Mouse (Mus musculus) G1E (cell line): Measurements from ENCODE around the gene Vmn2r98. TPM values are rescaled to one million over a fixed set of nuclear protein-coding genes. Genes with fewer than 3 reads are reported as not detected.
"Not testable (repeated sequence)": the region's sequence is repeated elsewhere in the genome, so short reads cannot be mapped to it uniquely, and the experiment has no call there.

ENCODE experiments used
- ATAC-seq: 2 replicates; pipeline ENCODE4 v1.8.0; 2016; ENCODE audit warnings: mild to moderate bottlenecking; ENCODE audit not compliant: insufficient number of reproducible peaks, poor library complexity, low FRiP score, severe bottlenecking; ENCODE audit errors: extremely low read depth
- DNase-seq: peaks from one replicate; pipeline ENCODE4 v3.0.0; 2012; ENCODE audit warnings: low spot score
- H3K27me3 ChIP-seq: 2 replicates; pipeline ENCODE4 v1.6.1; 2012; ENCODE audit warnings: mild to moderate bottlenecking, low read length, inconsistent platforms; ENCODE audit not compliant: insufficient read depth
- H3K36me3 ChIP-seq: replicated peaks from 2 replicates; pipeline ENCODE3; 2012; ENCODE audit warnings: mild to moderate bottlenecking, inconsistent platforms
- H3K4me1 ChIP-seq: 2 replicates; pipeline ENCODE4 v1.6.1; 2012; ENCODE audit warnings: low read depth, low read length, inconsistent platforms, mixed read lengths; ENCODE audit not compliant: insufficient read depth
- H3K4me3 ChIP-seq: 2 replicates; pipeline ENCODE4 v1.5.1; 2012; ENCODE audit warnings: low read depth, mild to moderate bottlenecking, inconsistent platforms, low read length, moderate library complexity, mixed read lengths
- H3K9me3 ChIP-seq: replicated peaks from 2 replicates; pipeline ENCODE4 v1.6.1; 2012; ENCODE audit warnings: inconsistent platforms
- CTCF ChIP-seq: IDR thresholded peaks from 2 replicates; pipeline ENCODE4 v1.5.1; 2012; ENCODE audit warnings: low read depth, low read length, inconsistent platforms, mixed read lengths
- GATA1 ChIP-seq: IDR thresholded peaks from 2 replicates; pipeline ENCODE4 v1.6.1; 2012; ENCODE audit warnings: borderline replicate concordance, low read length, inconsistent platforms, mixed read lengths
- GATA2 ChIP-seq: IDR thresholded peaks from 2 replicates; pipeline ENCODE4 v1.6.1; 2012; ENCODE audit warnings: low read depth, low read length, inconsistent platforms, borderline replicate concordance
- POLR2AphosphoS5 ChIP-seq: IDR thresholded peaks from 2 replicates; pipeline ENCODE4 v1.6.1; 2012; ENCODE audit warnings: low read depth, low read length, inconsistent platforms; ENCODE audit not compliant: insufficient replicate concordance
- TAL1 ChIP-seq: conservative IDR thresholded peaks from 2 replicates; pipeline ENCODE4 v1.6.1; 2012; ENCODE audit warnings: low read depth, low read length, inconsistent platforms, mixed read lengths
- polyA plus RNA-seq: library from polyadenylated mRNA; stranded (reverse); fragments of >175 nt; gene quantifications from 2 replicates; pipeline ENCODE4 v1.2.3, GENCODE M21; 2012
- total RNA-seq, 2 experiments: library from RNA; stranded (forward) in 1 of 2; stranded (reverse) in 1 of 2; fragments of 200-1000 nt in 1 of 2; fragments of >200 nt in 1 of 2; fragmentation: Nextera tagmentation in 1 of 2; gene quantifications; 2 replicates each; pipeline ENCODE4 v1.2.3; 2014 to 2017

Vmn2r98 gene
- total RNA-seq (2014; fragmentation: Nextera tagmentation), result not detected in 2 replicates
- total RNA-seq (2017), result 0.06 and 0.11 TPM in 2 replicates
- not detected in 2 replicates for polyA plus RNA-seq

DNA sequence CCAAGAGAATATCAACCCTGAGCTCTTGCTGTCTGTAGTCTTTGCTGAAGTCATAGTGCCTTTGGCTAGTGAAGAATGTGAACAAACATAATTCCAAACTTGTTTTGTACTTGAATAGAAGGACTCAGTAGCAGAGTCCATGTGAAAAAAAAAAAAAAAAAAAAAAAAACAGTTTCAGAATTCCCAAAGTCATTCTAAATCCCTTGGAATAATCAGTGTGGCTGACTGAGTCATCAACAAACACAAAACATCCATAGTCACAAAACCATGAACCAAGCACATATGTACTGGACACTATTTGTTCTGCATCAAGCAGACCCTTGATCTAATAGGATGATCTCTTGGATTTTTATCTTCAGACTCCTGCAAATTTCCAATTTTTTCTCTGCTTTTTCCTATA lies at the start of gene Vmn2r98:
TSS of gene Vmn2r98 (plus strand) at position 301 of the 400 bp plus-strand sequence.
- not testable (repeated sequence) for H3K4me1 ChIP-seq, DNase-seq, H3K36me3 ChIP-seq, H3K4me3 ChIP-seq, H3K9me3 ChIP-seq, ATAC-seq, H3K27me3 ChIP-seq

DNA sequence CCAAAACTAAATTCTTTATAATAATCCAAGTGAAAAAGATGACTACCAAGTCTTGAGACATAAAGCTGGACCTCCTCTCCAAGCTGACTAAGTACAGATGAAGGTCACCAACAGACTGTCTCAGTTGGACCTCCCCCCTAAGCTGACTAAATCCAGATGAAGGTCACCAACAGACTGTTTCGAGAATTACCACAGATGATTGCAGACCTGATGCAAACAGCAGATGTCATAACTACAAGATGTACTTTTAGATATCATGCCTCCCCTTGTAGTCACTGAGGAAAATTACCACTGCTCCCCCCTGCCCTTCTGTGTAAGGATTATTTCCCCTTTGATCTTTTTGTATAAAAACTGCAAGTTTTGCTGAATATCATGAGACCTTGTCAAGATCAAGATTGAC lies 21.8 kb upstream of the Vmn2r98 start:
- not testable (repeated sequence) for H3K9me3 ChIP-seq, H3K27me3 ChIP-seq, ATAC-seq, H3K4me1 ChIP-seq, H3K4me3 ChIP-seq, H3K36me3 ChIP-seq, DNase-seq

DNA sequence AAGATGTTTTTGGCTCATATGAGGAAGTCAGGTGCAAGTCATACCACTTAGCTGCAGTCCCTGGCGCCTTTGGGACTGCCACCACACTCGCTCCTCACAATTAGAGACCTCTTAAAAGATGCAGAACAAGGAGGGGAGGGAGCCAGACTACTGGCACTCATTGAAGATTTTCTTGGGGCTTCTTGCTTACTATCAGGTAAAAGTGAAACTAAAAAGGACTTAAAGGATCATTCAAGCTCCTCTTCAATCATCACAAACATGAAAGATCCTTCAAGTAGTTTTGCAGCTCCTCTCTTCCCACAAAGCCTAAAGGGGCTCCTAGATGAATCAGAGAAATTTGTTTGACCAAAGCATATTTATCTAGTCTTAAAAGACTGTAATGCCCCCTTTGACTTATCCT lies 21.3 kb upstream of the Vmn2r98 start:
- no peaks in the 10 kb centered on the region; the same call in 1 of the 2 replicates for H3K9me3 ChIP-seq

DNA sequence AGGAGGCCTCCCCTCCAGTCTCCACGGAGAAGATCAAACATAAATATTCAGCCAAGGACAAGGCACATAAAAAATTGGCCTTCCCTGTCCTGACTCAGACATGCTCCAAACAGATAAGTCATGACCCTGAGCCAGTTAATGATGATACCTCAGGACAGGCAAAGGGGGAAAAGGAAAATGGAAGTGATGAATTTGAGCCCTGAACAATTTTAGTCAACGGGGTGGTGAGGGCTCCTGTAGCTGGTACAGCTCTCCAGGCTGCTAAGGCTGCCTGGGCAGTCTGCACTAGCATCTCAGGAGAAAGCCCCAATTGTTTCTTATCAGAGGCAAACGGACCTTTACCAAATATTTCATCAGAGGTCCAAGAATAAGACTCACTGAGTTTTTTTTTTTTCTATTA lies 20.5 kb upstream of the Vmn2r98 start:
- ATAC-seq, result no peak
- no peak overlapping the region for H3K4me3 ChIP-seq

More for the DNA sequence above, 21.3 kb upstream of the Vmn2r98 start:
- H3K36me3 ChIP-seq, result no peaks in the 10 kb centered on the region
- no peaks in the 10 kb centered on the region for H3K27me3 ChIP-seq
- H3K4me3 ChIP-seq, result no peak overlapping the region
- no peak for ATAC-seq
- H3K4me1 ChIP-seq, result no peaks in the 10 kb centered on the region
- DNase-seq, result no peak
- TF ChIP-seq GATA1 (no peak), CTCF (no peak), GATA2 (no peak)

More for the DNA sequence above, 20.5 kb upstream of the Vmn2r98 start:
- H3K9me3 ChIP-seq, result no peaks in the 10 kb centered on the region; the same call in 1 of the 2 replicates
- H3K4me1 ChIP-seq, result no peaks in the 10 kb centered on the region
- no peaks in the 10 kb centered on the region for H3K27me3 ChIP-seq
- no peak for DNase-seq
- H3K36me3 ChIP-seq, result no peaks in the 10 kb centered on the region
- TF ChIP-seq TAL1, result no peak
- no peak for TF ChIP-seq GATA1
- no peak for TF ChIP-seq POLR2AphosphoS5
- TF ChIP-seq GATA2, result no peak
- TF ChIP-seq CTCF, result no peak

Other genes starting within 250 kb of the Vmn2r98 start
- gene Vmn2r97, start 139.2 kb upstream of the Vmn2r98 start, total RNA-seq (2014; fragmentation: Nextera tagmentation), result 0.29 TPM in 1 of 2 replicates, not detected in the other
- 0.12 and 0.33 TPM in 2 replicates for gene Vmn2r97, start 139.2 kb upstream of the Vmn2r98 start, total RNA-seq (2017)
- gene Vmn2r97, start 139.2 kb upstream of the Vmn2r98 start, polyA plus RNA-seq, result not detected in 2 replicates